ENCODE assay signal across 8 mouse cellular contexts in genomic region chr7:44262791-44263643, GRCm38 (mm10). TPM values are rescaled to one million over a fixed set of nuclear protein-coding genes. Genes with fewer than 3 reads are reported as not detected.
A peak's percentile ranks its signal among the peaks of the same experiment; 100 is the strongest.
DNase-seq lines count a peak whose midpoint lies in the region; ATAC-seq lines count a peak whose summit lies in the region.

No protein-coding gene starts in this region.

- peak overlapping the region; percentile 41 for H3K4me2 ChIP-seq in hindbrain, embryonic 11.5 days (replicated peaks; ENCODE audit: low read depth, low read length)
- H3K4me2 ChIP-seq in lung, embryonic 16.5 days (ENCODE audit: low read depth, low read length): peak overlapping the region; percentile 37

- no peak overlapping the region for H3K27ac ChIP-seq in hindbrain, embryonic 11.5 days (ENCODE audit: low read depth, low read length)
- no peak overlapping the region for H3K27ac ChIP-seq in lung, embryonic 16.5 days (ENCODE audit: low read length)

- no peaks in the 10 kb centered on the region for H3K36me3 ChIP-seq in hindbrain, embryonic 11.5 days (ENCODE audit: control insufficient read depth, insufficient read depth, low read length)
- H3K36me3 ChIP-seq in lung, embryonic 16.5 days (ENCODE audit: control insufficient read depth, insufficient read depth, low read length): no peaks in the 10 kb centered on the region

- H3K27me3 ChIP-seq in hindbrain, embryonic 11.5 days (ENCODE audit: control insufficient read depth, insufficient read depth, low read length): no peaks in the 10 kb centered on the region; the same call in 1 of the 2 replicates
- H3K27me3 ChIP-seq in lung, embryonic 16.5 days (ENCODE audit: control insufficient read depth, insufficient read depth, low read depth, low read length): no peaks in the 10 kb centered on the region; the same call in 1 of the 2 replicates

- WGBS in hindbrain, embryonic 11.5 days: 2% methylated on average over 34 of the region's 34 CpGs
- 2% methylated on average over 34 of the region's 34 CpGs for WGBS in lung, embryonic 16.5 days

- H3K4me3 ChIP-seq in hindbrain, embryonic 11.5 days (ENCODE audit: low read depth, low read length): no peak overlapping the region
- H3K4me3 ChIP-seq in lung, embryonic 16.5 days (ENCODE audit: low read length): 0 out of 2 replicates have a peak overlapping the region, but pooled peaks have one; percentile 2

- H3K4me1 ChIP-seq in hindbrain, embryonic 11.5 days (replicated peaks; ENCODE audit: control insufficient read depth, insufficient read depth, low read length): no peaks in the 10 kb centered on the region
- H3K4me1 ChIP-seq in lung, embryonic 16.5 days (replicated peaks; ENCODE audit: control insufficient read depth, insufficient read depth, low read length): no peaks in the 10 kb centered on the region

- H3K9ac ChIP-seq in hindbrain, embryonic 11.5 days (ENCODE audit: low read depth, low read length): no peak overlapping the region
- H3K9ac ChIP-seq in lung, embryonic 16.5 days (ENCODE audit: low read length): no peak overlapping the region

- ATAC-seq in hindbrain, embryonic 11.5 days (ENCODE audit: low FRiP score): peak; percentile 76
- ATAC-seq in lung, embryonic 16.5 days (ENCODE audit: low read depth): peak; percentile 92

- DNase-seq in NIH3T3 (ENCODE audit: low read depth): peak; percentile 97
- peak; percentile 98 to 99 for DNase-seq in cerebellum, postnatal 10 days
- peak; percentile 81 to 94 for DNase-seq in frontal cortex, postnatal 10 days (ENCODE audit: low spot score in 2 of 2)
- DNase-seq in hindbrain, embryonic 11.5 days (ENCODE audit: low spot score): peak; percentile 98
- peak; percentile 92 for DNase-seq in layer of hippocampus, adult 9-11 months
- DNase-seq in ovary, postnatal 14 days (ENCODE audit: low spot score): peak; percentile 96
- DNase-seq in thymus, postnatal 10 days (ENCODE audit: low spot score in 2 of 2): peak; percentile 83 to 95

- H3K9me3 ChIP-seq in hindbrain, embryonic 11.5 days (ENCODE audit: control insufficient read depth, low read length): no peaks in the 10 kb centered on the region
- no peaks in the 10 kb centered on the region for H3K9me3 ChIP-seq in lung, embryonic 16.5 days (ENCODE audit: control insufficient read depth, low read length)

RNA-seq across cellular contexts. Expression of gene Gm15517, which starts 1.8 kb away (rescaled TPM):
- not detected in 2 replicates for polyA plus RNA-seq in hindbrain, embryonic 11.5 days (2014; fragmentation: Nextera tagmentation; extraction: Ambion mirVana)
- not detected in 2 replicates for polyA plus RNA-seq in lung, embryonic 16.5 days (2015; fragmentation: Nextera tagmentation; extraction: Ambion mirVana)

RNA-seq across cellular contexts. Expression of gene Acp4, which starts 5.8 kb away (rescaled TPM):
- not detected in 2 replicates for polyA plus RNA-seq in hindbrain, embryonic 11.5 days (2014; fragmentation: Nextera tagmentation; extraction: Ambion mirVana)
- polyA plus RNA-seq in lung, embryonic 16.5 days (2015; fragmentation: Nextera tagmentation; extraction: Ambion mirVana): not detected in 2 replicates

RNA-seq across cellular contexts. Expression of gene 2410002F23Rik, which starts 16.5 kb away (rescaled TPM):
- polyA plus RNA-seq in hindbrain, embryonic 11.5 days (2014; fragmentation: Nextera tagmentation; extraction: Ambion mirVana): 97.1 and 113 TPM in 2 replicates
- polyA plus RNA-seq in lung, embryonic 16.5 days (2015; fragmentation: Nextera tagmentation; extraction: Ambion mirVana): 113 and 123 TPM in 2 replicates

RNA-seq across cellular contexts. Expression of gene 1700028J19Rik, which starts 16.5 kb away (rescaled TPM):
- polyA plus RNA-seq in hindbrain, embryonic 11.5 days (2014; fragmentation: Nextera tagmentation; extraction: Ambion mirVana): 0.81 and 1.4 TPM in 2 replicates
- polyA plus RNA-seq in lung, embryonic 16.5 days (2015; fragmentation: Nextera tagmentation; extraction: Ambion mirVana): 0.96 and 0.97 TPM in 2 replicates

RNA-seq across cellular contexts. Expression of gene Gm36864, which starts 27.0 kb away (rescaled TPM):
- polyA plus RNA-seq in hindbrain, embryonic 11.5 days (2014; fragmentation: Nextera tagmentation; extraction: Ambion mirVana): not detected in 2 replicates
- not detected in 2 replicates for polyA plus RNA-seq in lung, embryonic 16.5 days (2015; fragmentation: Nextera tagmentation; extraction: Ambion mirVana)
